Mouse (Mus musculus) left cerebral cortex, adult 2 months (tissue): ENCODE measurements around the gene Sacm1l. TPM values are rescaled to one million over a fixed set of nuclear protein-coding genes. Genes with fewer than 3 reads are reported as not detected.
A peak's percentile ranks its signal among the peaks of the same experiment; 100 is the strongest.

Experiments used
- DNase-seq, 2 experiments: peaks; one replicate each; pipeline ENCODE4 v3.0.0; 2021 to 2022; ENCODE audit warnings: low spot score in 2 of 2, mixed read lengths in 1 of 2; ENCODE audit errors: extremely low spot score in 1 of 2
- H3K27ac ChIP-seq: fragments of 200-600 bp; 2 replicates; pipeline ENCODE4 v1.8.1; 2022
- H3K4me3 ChIP-seq: fragments of 200-600 bp; 2 replicates; pipeline ENCODE4 v1.8.1; 2022
- CTCF ChIP-seq: fragments of 200-600 bp; IDR thresholded peaks from 2 replicates; pipeline ENCODE4 v1.8.1; 2022; ENCODE audit warnings: antibody characterized with exemption, mild to moderate bottlenecking, moderate library complexity
- intact Hi-C: fragments of 180-260 bp; cut with DNase I; formaldehyde crosslinking; loops from one replicate; pipeline ENCODE4 v1.15.1; 2025
- total RNA-seq, 2 experiments: library from RNA; stranded (reverse); gene quantifications; 2 replicates each; pipeline ENCODE4 v1.2.3; 2021

The Sacm1l gene
- total RNA-seq, 2 experiments from 2014 or later = 62.2 to 62.3 TPM

- H3K4me3 ChIP-seq = no peak overlapping the region
- peak in 1 of 2 experiments; percentile 50 for DNase-seq
- intact Hi-C loops = no loop called here
- no peak overlapping the region for H3K27ac ChIP-seq
- TF ChIP-seq CTCF = no peak
Observed at GRCm38 (mm10) chr9:123491917-123492585, 37.5 kb upstream of the Sacm1l start.

GRCm38 (mm10) chr9:123496665-123497064, 32.9 kb upstream of the Sacm1l start:
- DNase-seq = no peak
- intact Hi-C loops = no loop called here

GRCm38 (mm10) chr9:123497906-123498305, 31.7 kb upstream of the Sacm1l start:
- Histone ChIP-seq H3K27ac (no peak overlapping the region), H3K4me3 (no peak overlapping the region)
- DNase-seq = no peak
- TF ChIP-seq CTCF = no peak
- intact Hi-C loops = no loop called here

More at GRCm38 (mm10) chr9:123496665-123497064, 32.9 kb upstream of the Sacm1l start:
- TF ChIP-seq CTCF = no peak
- Histone ChIP-seq H3K27ac (no peak overlapping the region), H3K4me3 (no peak overlapping the region)

- Histone ChIP-seq H3K27ac (no peak overlapping the region), H3K4me3 (no peak overlapping the region)
- intact Hi-C loops = loop anchor here (5.0 kb wide), 1 partner anchor 283 kb away; the partner anchor contains the start of gene Cdcp1
- DNase-seq = no peak
- no peak for TF ChIP-seq CTCF
Observed at GRCm38 (mm10) chr9:123500480-123500879, 29.1 kb upstream of the Sacm1l start.

- DNase-seq = peak in 1 of 2 experiments; percentile 46
- Histone ChIP-seq H3K4me3 (no peak overlapping the region), H3K27ac (peak overlapping the region; percentile 74)
- intact Hi-C loops = loop anchor here (2.0 to 5.0 kb wide), 4 partner anchors 25 to 286 kb away; partner anchors contain the start of genes Cdcp1 and Limd1
- TF ChIP-seq CTCF = no peak
Observed at GRCm38 (mm10) chr9:123503171-123503834, 26.3 kb upstream of the Sacm1l start.

GRCm38 (mm10) chr9:123504325-123504724, 25.2 kb upstream of the Sacm1l start:
- intact Hi-C loops = loop anchor here (2.0 to 5.0 kb wide), 2 partner anchors 56 to 287 kb away; partner anchors contain the start of gene Cdcp1
- DNase-seq = no peak
- peak; percentile 88 for TF ChIP-seq CTCF
- H3K27ac ChIP-seq = peak overlapping the region; percentile 28; the same call in 1 of the 2 replicates
- no peak overlapping the region for H3K4me3 ChIP-seq

- no peak for DNase-seq
- no peak overlapping the region for H3K4me3 ChIP-seq
- intact Hi-C loops = loop anchor here (2.0 kb wide), 1 partner anchor 57 kb away; no protein-coding TSS in a partner anchor
- no peak for TF ChIP-seq CTCF
- no peak overlapping the region for H3K27ac ChIP-seq
Observed at GRCm38 (mm10) chr9:123505598-123505997, 24.0 kb upstream of the Sacm1l start.

- no peak for DNase-seq
- TF ChIP-seq CTCF = no peak
- intact Hi-C loops = no loop called here
- H3K4me3 ChIP-seq = no peak overlapping the region
- no peak overlapping the region for H3K27ac ChIP-seq
Observed at GRCm38 (mm10) chr9:123506270-123507146, 23.1 kb upstream of the Sacm1l start.

GRCm38 (mm10) chr9:123507380-123507779, 22.2 kb upstream of the Sacm1l start:
- intact Hi-C loops = no loop called here

GRCm38 (mm10) chr9:123508986-123509385, 20.6 kb upstream of the Sacm1l start:
- intact Hi-C loops = no loop called here
- Histone ChIP-seq H3K4me3 (no peak overlapping the region), H3K27ac (no peak overlapping the region)
- no peak for DNase-seq
- TF ChIP-seq CTCF = no peak

More at GRCm38 (mm10) chr9:123507380-123507779, 22.2 kb upstream of the Sacm1l start:
- peak; percentile 53 for TF ChIP-seq CTCF
- DNase-seq = no peak
- H3K4me3 ChIP-seq = no peak overlapping the region
- no peak overlapping the region for H3K27ac ChIP-seq
